Mouse (Mus musculus): ENCODE results near the gene Nudt8. TPM values are rescaled to one million over a fixed set of nuclear protein-coding genes. Genes with fewer than 3 reads are reported as not detected.

Nudt8 gene
- polyA plus RNA-seq, 1 experiment from 2014 or later = 30.5 TPM

DNA sequence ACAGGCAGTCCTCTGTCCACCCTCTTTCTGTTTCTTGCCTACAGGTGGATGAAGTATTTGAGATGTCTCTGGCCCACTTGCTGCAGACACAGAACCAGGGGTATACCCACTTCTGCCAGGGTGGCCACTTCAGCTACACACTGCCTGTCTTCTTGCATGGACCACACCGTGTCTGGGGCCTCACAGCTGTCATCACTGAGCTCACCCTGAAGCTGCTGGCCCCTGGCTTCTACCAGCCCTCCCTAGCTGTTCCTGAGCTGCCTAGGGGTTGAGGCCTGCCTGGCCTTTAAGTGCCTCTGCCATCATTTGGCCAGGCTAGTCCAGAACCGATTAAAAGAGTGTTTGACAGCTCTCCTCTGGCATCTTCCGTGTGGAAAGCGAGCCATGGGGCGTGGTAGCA lies 1.4 kb downstream of the Nudt8 start:
- WGBS = 77% methylated on average over 5 of the region's 5 CpGs
- H3K9me3 ChIP-seq (replicated peaks; ENCODE audit: control insufficient read depth, low read length) = no peaks in the 10 kb centered on the region
- no peak for ATAC-seq (ENCODE audit: insufficient read depth, low FRiP score)
- no peak overlapping the region for H3K4me2 ChIP-seq (ENCODE audit: low read depth, low read length)
- H3K36me3 ChIP-seq (ENCODE audit: control insufficient read depth, insufficient read depth, low read length) = no peaks in the 10 kb centered on the region
- H3K4me3 ChIP-seq (replicated peaks; ENCODE audit: low read length) = no peak overlapping the region
- H3K27ac ChIP-seq (ENCODE audit: low read length) = no peak overlapping the region
- H3K9ac ChIP-seq (ENCODE audit: low read length) = peak overlapping the region; percentile 43; the same call in 1 of the 2 replicates
- peaks cover 16% of the 10 kb centered on the region for H3K4me1 ChIP-seq (ENCODE audit: control insufficient read depth, insufficient read depth, low read length)
- H3K27me3 ChIP-seq (ENCODE audit: control insufficient read depth, insufficient read depth, low read length) = no peaks in the 10 kb centered on the region

- peaks cover 16% of the 10 kb centered on the region for H3K4me1 ChIP-seq (ENCODE audit: control insufficient read depth, insufficient read depth, low read length)
- no peak for ATAC-seq (ENCODE audit: insufficient read depth, low FRiP score)
- H3K4me2 ChIP-seq (ENCODE audit: low read depth, low read length) = no peak within 1 kb of the TSS
- no peaks in the 10 kb centered on the region for H3K27me3 ChIP-seq (ENCODE audit: control insufficient read depth, insufficient read depth, low read length)
- H3K9me3 ChIP-seq (replicated peaks; ENCODE audit: control insufficient read depth, low read length) = no peaks in the 10 kb centered on the region
- no peak within 1 kb of the TSS for H3K4me3 ChIP-seq (replicated peaks; ENCODE audit: low read length)
- H3K9ac ChIP-seq (ENCODE audit: low read length) = no peak within 1 kb of the TSS
- 58% methylated on average over 1 of the region's 1 CpGs for WGBS
- peaks cover 6% of the 10 kb centered on the region; the same call in 1 of the 2 replicates for H3K36me3 ChIP-seq (ENCODE audit: control insufficient read depth, insufficient read depth, low read length)
- no peak within 1 kb of the TSS for H3K27ac ChIP-seq (ENCODE audit: low read length)
Measured at GRCm38 (mm10) chr19:4003112-4003511, 2.7 kb downstream of the Nudt8 start, which contains the start of gene Doc2g. Gene Doc2g, plus strand, starts transcription at chr19:4003313.

DNA sequence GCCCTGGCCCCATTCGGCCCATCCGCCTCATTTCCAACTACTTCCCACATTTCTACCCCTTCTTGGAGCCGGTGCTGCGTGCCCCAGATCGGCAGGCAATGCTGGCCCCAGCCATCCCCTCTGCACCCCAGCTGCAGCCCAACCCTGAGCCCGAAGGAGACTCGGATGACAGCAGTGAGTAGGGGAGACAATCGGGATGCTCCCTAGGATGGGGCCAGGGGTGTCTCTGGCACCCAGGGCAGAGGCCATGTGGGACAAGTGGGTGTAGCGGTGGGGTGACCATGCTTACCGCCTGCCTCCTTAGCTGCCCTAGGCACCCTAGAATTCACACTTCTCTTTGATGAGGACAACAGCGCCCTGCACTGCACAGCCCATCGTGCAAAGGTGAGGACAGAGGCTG lies 3.3 kb downstream of the Nudt8 start:
- Histone ChIP-seq H3K27me3 (ENCODE audit: control insufficient read depth, insufficient read depth, low read length) (no peaks in the 10 kb centered on the region), H3K36me3 (ENCODE audit: control insufficient read depth, insufficient read depth, low read length) (peaks cover 6% of the 10 kb centered on the region; the same call in 1 of the 2 replicates), H3K4me1 (ENCODE audit: control insufficient read depth, insufficient read depth, low read length) (peaks cover 16% of the 10 kb centered on the region), H3K9me3 (replicated peaks; ENCODE audit: control insufficient read depth, low read length) (no peaks in the 10 kb centered on the region), H3K4me2 (ENCODE audit: low read depth, low read length) (no peak overlapping the region), H3K9ac (ENCODE audit: low read length) (no peak overlapping the region), H3K27ac (ENCODE audit: low read length) (no peak overlapping the region), H3K4me3 (replicated peaks; ENCODE audit: low read length) (no peak overlapping the region)
- ATAC-seq (ENCODE audit: insufficient read depth, low FRiP score) = no peak
- WGBS = 68% methylated on average over 12 of the region's 12 CpGs

DNA sequence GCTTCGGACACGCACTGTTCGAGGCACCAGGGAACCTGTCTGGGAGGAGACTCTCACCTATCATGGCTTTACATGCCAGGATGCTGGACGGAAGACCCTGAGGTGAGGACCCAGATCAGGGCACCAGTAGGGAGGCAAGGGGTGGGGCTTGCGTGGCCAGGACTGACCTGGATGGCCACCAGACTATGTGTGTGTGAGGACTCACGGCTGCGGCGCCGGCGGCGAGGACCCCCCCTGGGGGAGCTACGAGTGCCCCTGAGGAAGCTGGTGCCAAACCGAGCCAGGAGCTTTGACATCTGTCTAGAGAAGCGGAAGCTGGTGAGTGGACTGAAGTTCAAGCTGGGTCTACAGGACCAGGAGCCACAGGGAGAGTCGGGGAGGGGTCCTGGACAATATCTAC lies 4.0 kb downstream of the Nudt8 start:
- Histone ChIP-seq H3K9me3 (replicated peaks; ENCODE audit: control insufficient read depth, low read length) (no peaks in the 10 kb centered on the region), H3K9ac (ENCODE audit: low read length) (no peak overlapping the region), H3K27ac (ENCODE audit: low read length) (no peak overlapping the region), H3K4me3 (replicated peaks; ENCODE audit: low read length) (no peak overlapping the region), H3K27me3 (ENCODE audit: control insufficient read depth, insufficient read depth, low read length) (no peaks in the 10 kb centered on the region), H3K36me3 (ENCODE audit: control insufficient read depth, insufficient read depth, low read length) (peaks cover 6% of the 10 kb centered on the region; the same call in 1 of the 2 replicates), H3K4me1 (ENCODE audit: control insufficient read depth, insufficient read depth, low read length) (peaks cover 16% of the 10 kb centered on the region), H3K4me2 (ENCODE audit: low read depth, low read length) (no peak overlapping the region)
- 85% methylated on average over 15 of the region's 15 CpGs for WGBS
- no peak for ATAC-seq (ENCODE audit: insufficient read depth, low FRiP score)

DNA sequence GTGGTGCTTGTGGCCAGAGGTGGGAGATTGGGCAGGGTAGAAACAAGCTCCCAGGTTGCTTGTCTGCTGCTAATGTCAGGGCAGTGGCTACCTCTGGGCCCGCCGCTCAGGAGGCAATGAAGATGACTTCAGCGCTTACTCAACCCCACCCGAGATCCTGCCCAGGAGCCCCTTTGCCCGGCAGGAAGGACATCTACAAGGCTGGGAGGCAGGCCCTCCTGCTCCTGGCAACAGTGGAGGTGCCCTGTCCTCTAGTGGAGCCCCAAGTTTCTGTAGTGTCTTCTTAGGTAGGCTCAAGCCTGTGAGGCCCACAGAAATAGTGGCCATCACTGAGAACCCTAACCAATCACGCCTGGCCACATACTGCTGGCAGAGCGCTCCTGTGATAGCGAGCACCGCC lies 4.7 kb downstream of the Nudt8 start:
- Histone ChIP-seq H3K36me3 (ENCODE audit: control insufficient read depth, insufficient read depth, low read length) (peaks cover 12% of the 10 kb centered on the region; the same call in 1 of the 2 replicates), H3K9me3 (replicated peaks; ENCODE audit: control insufficient read depth, low read length) (no peaks in the 10 kb centered on the region), H3K4me2 (ENCODE audit: low read depth, low read length) (no peak overlapping the region), H3K4me3 (replicated peaks; ENCODE audit: low read length) (no peak overlapping the region), H3K27me3 (ENCODE audit: control insufficient read depth, insufficient read depth, low read length) (no peaks in the 10 kb centered on the region), H3K27ac (ENCODE audit: low read length) (no peak overlapping the region), H3K9ac (ENCODE audit: low read length) (no peak overlapping the region), H3K4me1 (ENCODE audit: control insufficient read depth, insufficient read depth, low read length) (peaks cover 12% of the 10 kb centered on the region)
- WGBS = 91% methylated on average over 9 of the region's 9 CpGs
- ATAC-seq (ENCODE audit: insufficient read depth, low FRiP score) = no peak

- Histone ChIP-seq H3K4me2 (ENCODE audit: low read depth, low read length) (no peak overlapping the region), H3K9ac (ENCODE audit: low read length) (no peak overlapping the region), H3K36me3 (ENCODE audit: control insufficient read depth, insufficient read depth, low read length) (peaks cover 12% of the 10 kb centered on the region; the same call in 1 of the 2 replicates), H3K4me3 (replicated peaks; ENCODE audit: low read length) (no peak overlapping the region), H3K27me3 (ENCODE audit: control insufficient read depth, insufficient read depth, low read length) (no peaks in the 10 kb centered on the region), H3K9me3 (replicated peaks; ENCODE audit: control insufficient read depth, low read length) (no peaks in the 10 kb centered on the region), H3K27ac (ENCODE audit: low read length) (no peak overlapping the region), H3K4me1 (ENCODE audit: control insufficient read depth, insufficient read depth, low read length) (peaks cover 11% of the 10 kb centered on the region)
- ATAC-seq (ENCODE audit: insufficient read depth, low FRiP score) = no peak
- WGBS = 94% methylated on average over 8 of the region's 8 CpGs
Measured at GRCm38 (mm10) chr19:4005971-4006370, 5.6 kb downstream of the Nudt8 start.

DNA sequence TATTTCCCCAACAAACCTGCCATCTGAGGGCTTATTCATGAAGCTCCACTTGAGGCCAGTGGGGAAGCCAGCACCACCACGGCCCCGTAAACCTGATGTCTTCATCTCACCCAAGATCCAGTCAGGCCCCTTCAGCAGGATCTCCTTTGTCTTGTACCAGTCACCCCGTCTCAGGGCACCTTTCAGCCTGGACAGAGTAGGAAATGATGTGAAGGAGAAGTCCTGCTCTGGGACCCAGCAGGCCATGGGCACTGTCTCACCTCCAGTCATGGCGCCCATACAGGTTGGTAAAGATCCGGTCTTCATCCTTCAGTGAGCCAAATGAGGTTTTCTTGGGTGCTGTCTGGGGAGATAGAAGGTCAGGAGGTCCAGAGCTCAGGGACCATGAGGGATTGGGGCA lies 10.7 kb downstream of the Nudt8 start:
- Histone ChIP-seq H3K9me3 (replicated peaks; ENCODE audit: control insufficient read depth, low read length) (no peaks in the 10 kb centered on the region), H3K27me3 (ENCODE audit: control insufficient read depth, insufficient read depth, low read length) (no peaks in the 10 kb centered on the region), H3K4me1 (ENCODE audit: control insufficient read depth, insufficient read depth, low read length) (peaks cover 13% of the 10 kb centered on the region), H3K36me3 (ENCODE audit: control insufficient read depth, insufficient read depth, low read length) (peaks cover 12% of the 10 kb centered on the region; the same call in 1 of the 2 replicates), H3K4me3 (replicated peaks; ENCODE audit: low read length) (no peak overlapping the region), H3K4me2 (ENCODE audit: low read depth, low read length) (no peak overlapping the region), H3K27ac (ENCODE audit: low read length) (no peak overlapping the region), H3K9ac (ENCODE audit: low read length) (no peak overlapping the region)
- 93% methylated on average over 5 of the region's 5 CpGs for WGBS
- no peak for ATAC-seq (ENCODE audit: insufficient read depth, low FRiP score)

DNA sequence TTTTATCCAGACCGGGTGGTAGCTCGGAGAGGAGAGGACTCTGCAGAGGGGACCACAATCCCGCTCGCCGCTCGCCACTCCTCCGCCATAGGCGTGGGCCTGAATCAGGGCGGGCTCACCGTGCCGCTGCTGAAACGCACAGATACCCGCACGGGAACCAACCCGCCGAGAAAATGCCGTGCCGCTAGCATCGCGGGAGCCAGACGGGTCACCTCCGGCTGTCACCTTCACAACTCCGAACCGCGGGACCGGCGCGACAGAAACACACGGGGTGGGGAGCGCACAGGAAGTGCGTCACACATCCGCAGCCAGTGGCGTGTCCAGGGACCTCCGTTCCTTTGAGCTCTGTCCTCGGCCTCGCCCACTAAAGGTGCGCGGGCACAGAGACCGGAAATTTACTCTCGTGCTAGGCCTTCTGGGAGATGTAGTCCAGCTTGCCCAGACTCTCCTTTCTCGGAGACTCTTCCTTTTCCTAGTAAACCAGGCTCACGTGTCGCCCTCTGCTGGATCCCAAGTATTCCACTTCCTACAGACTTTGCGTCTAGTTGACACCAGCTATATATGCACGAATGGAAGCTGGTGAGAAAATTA lies 12.1 kb downstream of the Nudt8 start, which contains the start of gene Ndufv1:
Gene Ndufv1, minus strand, starts transcription at position 375 of the 591 bp plus-strand sequence.
- Histone ChIP-seq H3K9me3 (replicated peaks; ENCODE audit: control insufficient read depth, low read length) (no peaks in the 10 kb centered on the region), H3K4me3 (replicated peaks; ENCODE audit: low read length) (peak within 1 kb of the TSS; percentile 89), H3K9ac (ENCODE audit: low read length) (peak within 1 kb of the TSS; percentile 79), H3K4me1 (ENCODE audit: control insufficient read depth, insufficient read depth, low read length) (peaks cover 13% of the 10 kb centered on the region), H3K27ac (ENCODE audit: low read length) (peak within 1 kb of the TSS; percentile 24; the same call in 1 of the 2 replicates), H3K27me3 (ENCODE audit: control insufficient read depth, insufficient read depth, low read length) (no peaks in the 10 kb centered on the region), H3K4me2 (ENCODE audit: low read depth, low read length) (peak within 1 kb of the TSS; percentile 72), H3K36me3 (ENCODE audit: control insufficient read depth, insufficient read depth, low read length) (peaks cover 8% of the 10 kb centered on the region; the same call in 1 of the 2 replicates)
- peak; percentile 99 for ATAC-seq (ENCODE audit: insufficient read depth, low FRiP score)
- under 1% methylated on average over 45 of the region's 45 CpGs for WGBS

DNA sequence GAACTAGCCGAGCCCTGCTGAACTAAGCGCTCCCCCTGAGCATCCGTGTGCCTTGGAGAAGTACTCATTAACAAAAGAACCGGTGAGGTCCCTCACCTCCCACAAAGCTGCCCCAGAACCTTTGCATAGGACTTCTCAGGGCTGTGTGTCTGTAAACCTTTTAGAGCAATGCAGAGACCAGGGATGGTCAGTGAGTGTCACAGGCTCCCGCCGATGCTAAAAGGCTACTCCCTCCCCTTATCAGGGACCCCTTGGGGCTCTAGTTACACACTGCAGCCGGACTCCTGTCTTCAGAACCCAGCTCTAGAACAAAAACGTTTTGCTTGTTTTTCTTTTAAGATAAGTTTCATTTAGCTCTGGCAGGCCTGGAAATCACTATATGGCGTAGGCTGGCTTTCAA lies 12.7 kb downstream of the Nudt8 start:
- Histone ChIP-seq H3K4me1 (ENCODE audit: control insufficient read depth, insufficient read depth, low read length) (peaks cover 13% of the 10 kb centered on the region), H3K27ac (ENCODE audit: low read length) (0 out of 2 replicates have a peak overlapping the region, but pooled peaks have one; percentile 22), H3K4me2 (ENCODE audit: low read depth, low read length) (peak overlapping the region; percentile 61), H3K9me3 (replicated peaks; ENCODE audit: control insufficient read depth, low read length) (no peaks in the 10 kb centered on the region), H3K4me3 (replicated peaks; ENCODE audit: low read length) (peak overlapping the region; percentile 89), H3K36me3 (ENCODE audit: control insufficient read depth, insufficient read depth, low read length) (0 out of 2 replicates have a peak, but pooled peaks cover 6% of the 10 kb centered on the region), H3K9ac (ENCODE audit: low read length) (peak overlapping the region; percentile 67), H3K27me3 (ENCODE audit: control insufficient read depth, insufficient read depth, low read length) (no peaks in the 10 kb centered on the region)
- 13% methylated on average over 9 of the region's 9 CpGs for WGBS
- peak; percentile 5; the same call in 1 of the 2 replicates for ATAC-seq (ENCODE audit: insufficient read depth, low FRiP score)
